Mouse (Mus musculus) kidney, postnatal 0 days (tissue): ENCODE data around the gene Pus3. TPM values are rescaled to one million over a fixed set of nuclear protein-coding genes. Genes with fewer than 3 reads are reported as not detected.
"Not testable (repeated sequence)": the region's sequence is repeated elsewhere in the genome, so short reads cannot be mapped to it uniquely, and the experiment has no call there.

Experiments
- ATAC-seq: fragments of 200-750 bp; cut with Nextera tagmentation; replicated peaks from 2 replicates; pipeline ENCODE4 v1.8.0; 2017; ENCODE audit warnings: low read depth, moderate number of reproducible peaks, moderate TSS enrichment, moderate library complexity; ENCODE audit not compliant: low FRiP score
- DNase-seq: peaks from one replicate; pipeline ENCODE4 v3.0.0-alpha.2; 2016; ENCODE audit warnings: low spot score
- H3K27ac ChIP-seq: fragments of 300-500 bp; sonication (generic); 2 replicates; pipeline ENCODE4 v1.5.1; 2014; ENCODE audit warnings: mild to moderate bottlenecking
- H3K27me3 ChIP-seq: fragments of 300-500 bp; sonication (generic); 2 replicates; pipeline ENCODE4 v1.6.1; 2014; ENCODE audit warnings: low read length, mixed read lengths; ENCODE audit not compliant: insufficient read depth
- H3K36me3 ChIP-seq: fragments of 300-500 bp; sonication (generic); 2 replicates; pipeline ENCODE4 v1.6.1; 2014; ENCODE audit warnings: low read length, mixed read lengths; ENCODE audit not compliant: insufficient read depth
- H3K4me1 ChIP-seq: fragments of 300-500 bp; sonication (generic); replicated peaks from 2 replicates; pipeline ENCODE4 v1.6.1; 2014; ENCODE audit warnings: antibody characterized with exemption, low read length, mixed read lengths; ENCODE audit not compliant: insufficient read depth
- H3K4me2 ChIP-seq: fragments of 300-500 bp; sonication (generic); 2 replicates; pipeline ENCODE4 v1.6.1; 2014; ENCODE audit warnings: mild to moderate bottlenecking, low read length, moderate library complexity, mixed read lengths
- H3K4me3 ChIP-seq: fragments of 300-500 bp; sonication (generic); replicated peaks from 2 replicates; pipeline ENCODE4 v1.5.1; 2014; ENCODE audit warnings: low read depth, low read length
- H3K9ac ChIP-seq: fragments of 300-500 bp; sonication (generic); 2 replicates; pipeline ENCODE4 v1.6.1; 2014; ENCODE audit warnings: low read depth, low read length
- H3K9me3 ChIP-seq: fragments of 300-500 bp; sonication (generic); replicated peaks from 2 replicates; pipeline ENCODE4 v1.6.1; 2016; ENCODE audit warnings: low read length, inconsistent platforms, mixed read lengths
- CTCF ChIP-seq: IDR thresholded peaks from 2 replicates; pipeline ENCODE4 v1.5.1; 2016; ENCODE audit warnings: antibody characterized with exemption, low read depth, mild to moderate bottlenecking, moderate library complexity
- WGBS: fragments of 180-500 bp; shearing (Covaris S2); extraction: QIAGEN DNeasy Blood & Tissue Kit; methylation state at CpG from one replicate; pipeline ENCODE4 v1.1.7; 2014; 5-methylcytosine and 5-hydroxymethylcytosine counted together
- polyA plus RNA-seq: library from polyadenylated mRNA; unstranded; fragments of >200 nt; fragmentation: Nextera tagmentation; extraction: Ambion mirVana; gene quantifications from 2 replicates; pipeline ENCODE4 v1.2.1, GENCODE M21; 2015

Gene Pus3
- polyA plus RNA-seq, 1 experiment from 2014 or later: 20.2 TPM

- no peak for ATAC-seq
- 89% methylated on average over 1 of the region's 1 CpGs for WGBS
- TF ChIP-seq CTCF: no peak
Observed at GRCm38 (mm10) chr9:35611841-35612240, 53.4 kb downstream of the Pus3 start, which contains the start of gene Pate4. TSS of gene Pate4 (minus strand) at chr9:35611941.

GRCm38 (mm10) chr9:35614005-35614404 is 55.6 kb downstream of the Pus3 start:
- no peaks in the 10 kb centered on the region for H3K27me3 ChIP-seq
- H3K4me2 ChIP-seq: no peak overlapping the region
- TF ChIP-seq CTCF: peak; percentile 63
- H3K9ac ChIP-seq: no peak overlapping the region
- ATAC-seq: no peak
- H3K4me3 ChIP-seq: no peak overlapping the region
- H3K9me3 ChIP-seq: no peaks in the 10 kb centered on the region
- WGBS: 18% methylated on average over 2 of the region's 2 CpGs
- no peaks in the 10 kb centered on the region for H3K36me3 ChIP-seq
- no peak overlapping the region for H3K27ac ChIP-seq
- H3K4me1 ChIP-seq: no peaks in the 10 kb centered on the region
- DNase-seq: peak; percentile 13

More at GRCm38 (mm10) chr9:35611841-35612240, 53.4 kb downstream of the Pus3 start, which contains the start of gene Pate4:
- Histone ChIP-seq H3K9me3 (no peaks in the 10 kb centered on the region), H3K9ac (no peak within 1 kb of the TSS), H3K4me3 (no peak within 1 kb of the TSS), H3K27ac (no peak within 1 kb of the TSS), H3K36me3 (no peaks in the 10 kb centered on the region), H3K4me2 (no peak within 1 kb of the TSS), H3K4me1 (no peaks in the 10 kb centered on the region), H3K27me3 (no peaks in the 10 kb centered on the region)
- DNase-seq: no peak

- 61% methylated on average over 2 of the region's 2 CpGs for WGBS
- ATAC-seq, DNase-seq, H3K4me1 ChIP-seq, H3K4me2 ChIP-seq, H3K27me3 ChIP-seq, H3K27ac ChIP-seq, H3K4me3 ChIP-seq, H3K9me3 ChIP-seq, H3K9ac ChIP-seq, H3K36me3 ChIP-seq: not testable (repeated sequence)
Observed at GRCm38 (mm10) chr9:35616784-35617183, 58.4 kb downstream of the Pus3 start.

Other genes with a start within 250 kb of the Pus3 start
- 1.9 and 2.2 TPM in 2 replicates for gene Cdon, start 137.5 kb upstream of the Pus3 start, polyA plus RNA-seq
- gene Gm1113, start 40.3 kb upstream of the Pus3 start, polyA plus RNA-seq: not detected in 2 replicates
- gene Ddx25, start 67 bp upstream of the Pus3 start, polyA plus RNA-seq: 0.96 and 0.97 TPM in 2 replicates
- gene Pate2, start 11.7 kb downstream of the Pus3 start, polyA plus RNA-seq: 0.28 and 0.36 TPM in 2 replicates
- gene Hyls1, start 11.8 kb downstream of the Pus3 start, polyA plus RNA-seq: 7.6 and 8.1 TPM in 2 replicates
- gene Pate4, start 53.3 kb downstream of the Pus3 start, polyA plus RNA-seq: not detected in 2 replicates
- not detected in 2 replicates for gene Pate3, start 89.6 kb downstream of the Pus3 start, polyA plus RNA-seq
- gene Pate1, start 128.8 kb downstream of the Pus3 start, polyA plus RNA-seq: not detected in 2 replicates
- not detected in 2 replicates for gene Gm17677, start 182.5 kb downstream of the Pus3 start, polyA plus RNA-seq
- gene Gm17727, start 219.5 kb downstream of the Pus3 start, polyA plus RNA-seq: not detected in 2 replicates
- not detected in 2 replicates for gene Gm27235, start 231.5 kb downstream of the Pus3 start, polyA plus RNA-seq
- gene D730048I06Rik, start 231.5 kb downstream of the Pus3 start, polyA plus RNA-seq: 0.17 and 0.36 TPM in 2 replicates